Comparison of ENCODE assay signal across 8 mouse cellular contexts in genomic region chr3:96105232-96105747, GRCm38 (mm10). TPM values are rescaled to one million over a fixed set of nuclear protein-coding genes. Genes with fewer than 3 reads are reported as not detected.
DNase-seq lines count a peak whose midpoint lies in the region; ATAC-seq and TF ChIP-seq lines count a peak whose summit lies in the region.

No protein-coding gene starts in this region.

- 10% methylated on average over 10 of the region's 10 CpGs for WGBS in forebrain, embryonic 10.5 days
- WGBS in intestine, embryonic 16.5 days = 10% methylated on average over 10 of the region's 10 CpGs

- H3K36me3 ChIP-seq in ES-Bruce4 (ENCODE audit: control insufficient read depth, insufficient read depth, low read length, poor library complexity, severe bottlenecking) = no peaks in the 10 kb centered on the region
- peaks cover 4% of the 10 kb centered on the region for H3K36me3 ChIP-seq in forebrain, embryonic 10.5 days (replicated peaks)
- no peaks in the 10 kb centered on the region for H3K36me3 ChIP-seq in intestine, embryonic 16.5 days (ENCODE audit: control insufficient read depth, insufficient read depth, low read length)

- TF ChIP-seq EP300 in ES-Bruce4 (IDR thresholded peaks at IDR 0.05; ENCODE audit: insufficient read depth, low read depth, low read length) = no peak

- peak overlapping the region; percentile 94 for H3K4me3 ChIP-seq in ES-Bruce4 (ENCODE audit: low read depth, low read length)
- peak overlapping the region; percentile 92 for H3K4me3 ChIP-seq in forebrain, embryonic 10.5 days
- H3K4me3 ChIP-seq in intestine, embryonic 16.5 days (ENCODE audit: low read length) = peak overlapping the region; percentile 87

- no peak overlapping the region for H3K27ac ChIP-seq in ES-Bruce4 (ENCODE audit: insufficient read depth, low read length)
- H3K27ac ChIP-seq in forebrain, embryonic 10.5 days = peak overlapping the region; percentile 95
- peak overlapping the region; percentile 92 for H3K27ac ChIP-seq in intestine, embryonic 16.5 days (ENCODE audit: low read length)

- H3K27me3 ChIP-seq in ES-Bruce4 (ENCODE audit: control insufficient read depth, insufficient read depth, low read length, poor library complexity, severe bottlenecking) = no peaks in the 10 kb centered on the region
- 0 out of 2 replicates have a peak, but pooled peaks cover 5% of the 10 kb centered on the region for H3K27me3 ChIP-seq in forebrain, embryonic 10.5 days (ENCODE audit: poor library complexity, severe bottlenecking)
- no peaks in the 10 kb centered on the region for H3K27me3 ChIP-seq in intestine, embryonic 16.5 days (replicated peaks; ENCODE audit: control insufficient read depth, insufficient read depth, low read length)

- H3K9ac ChIP-seq in ES-Bruce4 (ENCODE audit: low read depth, poor library complexity, severe bottlenecking) = peak overlapping the region; percentile 96
- peak overlapping the region; percentile 94 for H3K9ac ChIP-seq in intestine, embryonic 16.5 days (ENCODE audit: low read depth, low read length)

- peak; percentile 33; the same call in 1 of the 2 replicates for ATAC-seq in intestine, embryonic 16.5 days

- intact Hi-C loops in heart, postnatal 25 days (cut with DNase I) = loop anchor here (5.0 kb wide), 1 partner anchor 42 kb away; no protein-coding TSS in a partner anchor

- peak; percentile 37 to 60 for DNase-seq in heart, adult 18-20 months
- no peak for DNase-seq in heart, postnatal 25 days (ENCODE audit: low spot score)
- no peak for DNase-seq in forebrain, embryonic 10.5 days (ENCODE audit: extremely low spot score, low spot score)
- DNase-seq in neural tube, embryonic 10.5 days (ENCODE audit: extremely low spot score, low spot score) = peak; percentile 20
- no peak for DNase-seq in layer of hippocampus, adult 9-11 months
- no peak for DNase-seq in layer of hippocampus, postnatal 25 days (ENCODE audit: extremely low spot score in 1 of 2, low spot score in 1 of 2)

- no peaks in the 10 kb centered on the region for H3K9me3 ChIP-seq in ES-Bruce4 (replicated peaks; ENCODE audit: control insufficient read depth, insufficient read depth, low read length, poor library complexity, severe bottlenecking)
- no peaks in the 10 kb centered on the region for H3K9me3 ChIP-seq in forebrain, embryonic 10.5 days
- no peaks in the 10 kb centered on the region for H3K9me3 ChIP-seq in intestine, embryonic 16.5 days (ENCODE audit: control insufficient read depth, low read length)

- H3K4me2 ChIP-seq in intestine, embryonic 16.5 days (ENCODE audit: low read depth, low read length) = peak overlapping the region; percentile 87

- TF ChIP-seq POLR2A in ES-Bruce4 (IDR thresholded peaks at IDR 0.05; ENCODE audit: insufficient read depth, low read length) = no peak

- no peaks in the 10 kb centered on the region for H3K4me1 ChIP-seq in ES-Bruce4 (ENCODE audit: control insufficient read depth, insufficient read depth, low read length)
- H3K4me1 ChIP-seq in forebrain, embryonic 10.5 days = peaks cover 46% of the 10 kb centered on the region
- peaks cover 9% of the 10 kb centered on the region for H3K4me1 ChIP-seq in intestine, embryonic 16.5 days (ENCODE audit: control insufficient read depth, insufficient read depth, low read length)

- no peak for TF ChIP-seq CTCF in ES-Bruce4 (IDR thresholded peaks at IDR 0.05; ENCODE audit: low read depth, low read length)

RNA-seq across cellular contexts. Expression of gene Otud7b, which starts 1.0 kb away (rescaled TPM):
- 10 to 100 TPM; 50.3 to 57.4 TPM for total RNA-seq in heart, adult 18-20 months (2021)
- total RNA-seq in heart, postnatal 25 days (2021) = 10 to 100 TPM; 52.2 to 54.5 TPM
- 42.5 and 42.7 TPM in 2 replicates for polyA plus RNA-seq in ES-Bruce4 (2011; ENCODE audit: insufficient read depth, insufficient read length, low read depth, missing spikeins)
- polyA plus RNA-seq in forebrain, embryonic 10.5 days (2016; fragmentation: Nextera tagmentation; extraction: Ambion mirVana) = 14.1 and 20.8 TPM in 2 replicates
- polyA plus RNA-seq in intestine, embryonic 16.5 days (2015; fragmentation: Nextera tagmentation; extraction: Ambion mirVana) = 14.7 and 15.5 TPM in 2 replicates
- total RNA-seq in layer of hippocampus, postnatal 25 days (2021) = 10 to 100 TPM; 31.9 to 33.6 TPM

RNA-seq across cellular contexts. Expression of gene Vps45, which starts 47.0 kb away (rescaled TPM):
- 10 to 100 TPM; 22.5 to 27.1 TPM for total RNA-seq in heart, adult 18-20 months (2021)
- 10 to 100 TPM; 20.5 to 26.0 TPM for total RNA-seq in heart, postnatal 25 days (2021)
- polyA plus RNA-seq in ES-Bruce4 (2011; ENCODE audit: insufficient read depth, insufficient read length, low read depth, missing spikeins) = 12.6 and 14.2 TPM in 2 replicates
- polyA plus RNA-seq in forebrain, embryonic 10.5 days (2016; fragmentation: Nextera tagmentation; extraction: Ambion mirVana) = 24.1 and 28.0 TPM in 2 replicates
- polyA plus RNA-seq in intestine, embryonic 16.5 days (2015; fragmentation: Nextera tagmentation; extraction: Ambion mirVana) = 28.0 and 28.5 TPM in 2 replicates
- total RNA-seq in layer of hippocampus, postnatal 25 days (2021) = 10 to 100 TPM; 42.2 to 45.0 TPM

RNA-seq across cellular contexts. Expression of gene Mtmr11, which starts 56.5 kb away (rescaled TPM):
- total RNA-seq in heart, adult 18-20 months (2021) = 1 to 10 TPM; 1.7 to 3.4 TPM
- total RNA-seq in heart, postnatal 25 days (2021) = 1 to 10 TPM; 3.2 TPM
- 4.3 and 7.4 TPM in 2 replicates for polyA plus RNA-seq in ES-Bruce4 (2011; ENCODE audit: insufficient read depth, insufficient read length, low read depth, missing spikeins)
- polyA plus RNA-seq in forebrain, embryonic 10.5 days (2016; fragmentation: Nextera tagmentation; extraction: Ambion mirVana) = 9.3 TPM in 2 replicates
- 24.5 TPM in 2 replicates for polyA plus RNA-seq in intestine, embryonic 16.5 days (2015; fragmentation: Nextera tagmentation; extraction: Ambion mirVana)
- 1 to 10 TPM; 3.8 to 4.4 TPM for total RNA-seq in layer of hippocampus, postnatal 25 days (2021)

Comparison
In these comparisons a context has a peak if more than half of its experiments do, and no peak if none do; other contexts are left out.
1. DNase-seq: peak in heart, adult 18-20 months (2 of 2) and neural tube, embryonic 10.5 days (single experiment); none in heart, postnatal 25 days (single experiment), forebrain, embryonic 10.5 days (single experiment), layer of hippocampus, adult 9-11 months (single experiment) and layer of hippocampus, postnatal 25 days (0 of 2).
2. Peak in every context shown above with its lines, with median percentiles within 50 percentile points of each other: H3K4me3 ChIP-seq.